23 mouse cellular contexts compared by ENCODE assay signal in the genomic region with DNA sequence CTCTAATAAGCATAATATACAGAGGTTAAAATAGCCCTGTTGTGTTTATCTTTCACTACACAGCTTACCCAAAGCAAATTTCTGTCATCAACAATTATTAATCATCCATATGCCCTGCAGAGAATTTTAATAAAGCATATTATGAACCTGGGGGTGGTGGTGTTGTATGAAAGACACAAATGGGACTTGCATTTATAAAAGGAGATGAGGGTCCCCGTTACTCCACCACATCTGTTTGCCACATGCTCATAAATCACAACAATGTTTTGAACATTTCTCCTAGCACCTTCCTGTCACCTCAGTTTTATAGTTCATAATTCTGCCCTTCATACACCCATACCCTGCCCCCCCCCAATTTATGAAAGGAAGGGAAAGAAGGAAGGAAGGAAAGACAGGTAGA.
A peak's percentile ranks its signal among the peaks of the same experiment; 100 is the strongest.
DNase-seq lines count a peak whose midpoint lies in the region; ATAC-seq and TF ChIP-seq lines count a peak whose summit lies in the region.
"Had no signal": no experiment of that assay in that cellular context is flagged by ENCODE, and none has a peak within 500 bp of the region (broad histone marks: within the 10 kb centered on the region; RNA-seq: fewer than 3 reads in every experiment).

No protein-coding gene starts in this region.

- DNase-seq in embryo, embryonic 10 days (ENCODE audit: low spot score), result peak; percentile 24
- peak; percentile 53 for DNase-seq in embryo, embryonic 10.5 days (ENCODE audit: low spot score)
- peak; percentile 68 for DNase-seq in forelimb bud, embryonic 11.5 days (ENCODE audit: low read depth, low spot score)
- DNase-seq in neural tube, embryonic 11.5 days (ENCODE audit: low spot score), result peak; percentile 12
- DNase-seq in cerebellum, adult 2 months, result no peak
- DNase-seq: adrenal gland, adult 2 months; adrenal gland, postnatal 25 days; cerebellum, adult 11-12 months; cerebellum, adult 9-11 months; cerebellum, postnatal 25 days; gastrocnemius, adult 2 months; gastrocnemius, postnatal 14 days; heart, adult 11 months had no signal

- no peak for TF ChIP-seq POLR2A in cerebellum, adult 2 months (IDR thresholded peaks at IDR 0.05; ENCODE audit: borderline replicate concordance, insufficient read depth, low read length)

- no peak overlapping the region for H3K9ac ChIP-seq in neural tube, embryonic 11.5 days (ENCODE audit: low read length)
- no peak overlapping the region for H3K9ac ChIP-seq in forebrain, embryonic 15.5 days (replicated peaks)
- H3K9ac ChIP-seq: embryonic facial prominence, embryonic 13.5 days; forebrain, embryonic 12.5 days; hindbrain, embryonic 12.5 days; hindbrain, embryonic 15.5 days had no signal

- TF ChIP-seq CTCF in cerebellum, adult 2 months (IDR thresholded peaks at IDR 0.05; ENCODE audit: borderline replicate concordance, insufficient read depth, low read depth, low read length), result no peak

- H3K36me3 ChIP-seq in neural tube, embryonic 11.5 days (ENCODE audit: control insufficient read depth, insufficient read depth, low read length), result no peaks in the 10 kb centered on the region
- H3K36me3 ChIP-seq in forebrain, embryonic 15.5 days, result no peaks in the 10 kb centered on the region
- H3K36me3 ChIP-seq: embryonic facial prominence, embryonic 10.5 days; embryonic facial prominence, embryonic 13.5 days; forebrain, embryonic 12.5 days; hindbrain, embryonic 12.5 days; hindbrain, embryonic 15.5 days had no signal

- H3K4me1 ChIP-seq in neural tube, embryonic 11.5 days (ENCODE audit: control insufficient read depth, insufficient read depth, low read length), result no peaks in the 10 kb centered on the region
- no peaks in the 10 kb centered on the region for H3K4me1 ChIP-seq in forebrain, embryonic 15.5 days
- no peaks in the 10 kb centered on the region for H3K4me1 ChIP-seq in cerebellum, adult 2 months (ENCODE audit: control insufficient read depth, insufficient read depth, low read length)
- H3K4me1 ChIP-seq: embryonic facial prominence, embryonic 10.5 days; embryonic facial prominence, embryonic 13.5 days; forebrain, embryonic 12.5 days; hindbrain, embryonic 12.5 days; hindbrain, embryonic 15.5 days had no signal

- H3K4me2 ChIP-seq in neural tube, embryonic 11.5 days (ENCODE audit: low read depth), result no peak overlapping the region
- no peak overlapping the region for H3K4me2 ChIP-seq in forebrain, embryonic 15.5 days (replicated peaks)
- H3K4me2 ChIP-seq: embryonic facial prominence, embryonic 13.5 days; forebrain, embryonic 12.5 days; heart, embryonic 11.5 days; hindbrain, embryonic 12.5 days; hindbrain, embryonic 15.5 days had no signal

- H3K4me3 ChIP-seq in neural tube, embryonic 11.5 days (ENCODE audit: low read depth, low read length), result no peak overlapping the region
- no peak overlapping the region for H3K4me3 ChIP-seq in forebrain, embryonic 15.5 days
- H3K4me3 ChIP-seq in cerebellum, adult 2 months (replicated peaks; ENCODE audit: insufficient read depth, low read depth, low read length), result no peak overlapping the region
- H3K4me3 ChIP-seq: embryonic facial prominence, embryonic 10.5 days; embryonic facial prominence, embryonic 13.5 days; erythroblast, embryonic 14.5 days; forebrain, embryonic 12.5 days; gastrocnemius, adult 2 months; hindbrain, embryonic 12.5 days; hindbrain, embryonic 15.5 days had no signal

- no peak for ATAC-seq in neural tube, embryonic 11.5 days (ENCODE audit: insufficient read depth, low FRiP score, low TSS enrichment)
- ATAC-seq in forebrain, embryonic 15.5 days (replicated peaks), result no peak
- ATAC-seq: CD4-positive, CD25-positive, alpha-beta regulatory T cell, adult 4 months; forebrain, embryonic 16.5 days had no signal

- no peak overlapping the region for H3K27ac ChIP-seq in neural tube, embryonic 11.5 days (ENCODE audit: low read depth, low read length)
- H3K27ac ChIP-seq in forebrain, embryonic 15.5 days (replicated peaks), result no peak overlapping the region
- no peak overlapping the region for H3K27ac ChIP-seq in cerebellum, adult 2 months (ENCODE audit: insufficient read depth, low read length)
- H3K27ac ChIP-seq: embryonic facial prominence, embryonic 10.5 days; embryonic facial prominence, embryonic 13.5 days; forebrain, embryonic 12.5 days; gastrocnemius, adult 2 months; hindbrain, embryonic 12.5 days; hindbrain, embryonic 15.5 days had no signal

- WGBS in neural tube, embryonic 11.5 days, result 46% methylated on average over 1 of the region's 1 CpGs
- 70% methylated on average over 1 of the region's 1 CpGs for WGBS in forebrain, embryonic 15.5 days
- 64% methylated on average over 1 of the region's 1 CpGs for whole genome bisulfite sequencing in cerebellum, adult 2 months

- H3K9me3 ChIP-seq in neural tube, embryonic 11.5 days (ENCODE audit: control insufficient read depth, low read length), result no peaks in the 10 kb centered on the region
- no peaks in the 10 kb centered on the region for H3K9me3 ChIP-seq in forebrain, embryonic 15.5 days
- H3K9me3 ChIP-seq: embryonic facial prominence, embryonic 10.5 days; embryonic facial prominence, embryonic 13.5 days; forebrain, embryonic 12.5 days; hindbrain, embryonic 12.5 days; hindbrain, embryonic 15.5 days had no signal

- no peaks in the 10 kb centered on the region for H3K27me3 ChIP-seq in neural tube, embryonic 11.5 days (ENCODE audit: control insufficient read depth, insufficient read depth, low read length)
- no peaks in the 10 kb centered on the region for H3K27me3 ChIP-seq in forebrain, embryonic 15.5 days
- no peaks in the 10 kb centered on the region for H3K27me3 ChIP-seq in cerebellum, adult 2 months (ENCODE audit: control insufficient read depth, insufficient read depth, low read length)
- H3K27me3 ChIP-seq: embryonic facial prominence, embryonic 13.5 days; forebrain, embryonic 12.5 days; hindbrain, embryonic 12.5 days; hindbrain, embryonic 15.5 days had no signal

Comparison
In these comparisons a context has a peak if more than half of its experiments do, and no peak if none do; other contexts are left out.
1. DNase-seq: peak in embryo, embryonic 10 days (single experiment), embryo, embryonic 10.5 days (single experiment), forelimb bud, embryonic 11.5 days (single experiment) and neural tube, embryonic 11.5 days (single experiment); none in cerebellum, adult 2 months (0 of 2).